Mouse (Mus musculus): ENCODE data around the gene D10Jhu81e. TPM values are rescaled to one million over a fixed set of nuclear protein-coding genes. Genes with fewer than 3 reads are reported as not detected.
"Not testable (repeated sequence)": the region's sequence is repeated elsewhere in the genome, so short reads cannot be mapped to it uniquely, and the experiment has no call there.

The D10Jhu81e gene
- polyA plus RNA-seq, 2 experiments = 11.7 to 39.1 TPM

- 69% methylated on average over 6 of the region's 6 CpGs for WGBS (ENCODE audit: insufficient replicate concordance)
- DNase-seq (ENCODE audit: low read depth in 3 of 3, low spot score in 3 of 3) (no peak), ATAC-seq (ENCODE audit: insufficient read depth) (no peak)
- Histone ChIP-seq H3K9me3 (ENCODE audit: control insufficient read depth, low read length) (no peaks in the 10 kb centered on the region), H3K4me3 (ENCODE audit: insufficient read depth in 1 of 2, low read depth in 2 of 2, low read length in 2 of 2) (no peak overlapping the region), H3K27ac (no peak overlapping the region), H3K27me3 (ENCODE audit: control insufficient read depth, insufficient read depth, low read length) (no peaks in the 10 kb centered on the region), H3K4me2 (ENCODE audit: low read depth) (no peak overlapping the region), H3K36me3 (replicated peaks; ENCODE audit: control insufficient read depth, insufficient read depth, low read depth) (peaks cover 85% of the 10 kb centered on the region), H3K4me1 (replicated peaks; ENCODE audit: control insufficient read depth in 2 of 2, insufficient read depth in 2 of 2, low read length in 1 of 2) (peaks cover 10 to 13% of the 10 kb centered on the region in 2 experiments), H3K9ac (replicated peaks) (no peak overlapping the region)
- TF ChIP-seq EP300 (IDR thresholded peaks at IDR 0.05; ENCODE audit: low read depth) (no peak), CTCF (IDR thresholded peaks at IDR 0.05; ENCODE audit: low read depth) (peak; percentile 76)
Observed at GRCm38 (mm10) chr10:78211311-78211710, 41.7 kb upstream of the D10Jhu81e start.

- no peaks in the 10 kb centered on the region for H3K27me3 ChIP-seq (ENCODE audit: control insufficient read depth, insufficient read depth, low read length)
- H3K4me2 ChIP-seq (ENCODE audit: low read depth) = no peak overlapping the region; the same call in 1 of the 2 replicates
Observed at GRCm38 (mm10) chr10:78201182-78201581, 31.6 kb upstream of the D10Jhu81e start.

GRCm38 (mm10) chr10:78192933-78193332 is 23.4 kb upstream of the D10Jhu81e start:
- H3K36me3 ChIP-seq (replicated peaks; ENCODE audit: control insufficient read depth, insufficient read depth, low read depth) = peaks cover 80% of the 10 kb centered on the region

More at GRCm38 (mm10) chr10:78201182-78201581, 31.6 kb upstream of the D10Jhu81e start:
- peaks cover 77% of the 10 kb centered on the region for H3K36me3 ChIP-seq (replicated peaks; ENCODE audit: control insufficient read depth, insufficient read depth, low read depth)
- H3K4me3 ChIP-seq (ENCODE audit: insufficient read depth in 1 of 2, low read depth in 2 of 2, low read length in 2 of 2) = no peak overlapping the region
- H3K4me1 ChIP-seq (replicated peaks; ENCODE audit: control insufficient read depth in 2 of 2, insufficient read depth in 2 of 2, low read length in 1 of 2) = peaks cover 5 to 7% of the 10 kb centered on the region in 2 experiments
- no peaks in the 10 kb centered on the region for H3K9me3 ChIP-seq (ENCODE audit: control insufficient read depth, low read length)
- DNase-seq (ENCODE audit: low read depth in 3 of 3, low spot score in 3 of 3) (peak in 1 of 3 experiments; percentile 24), ATAC-seq (ENCODE audit: insufficient read depth) (peak; percentile 67)
- WGBS (ENCODE audit: insufficient replicate concordance) = 42% methylated on average over 4 of the region's 4 CpGs
- H3K9ac ChIP-seq (replicated peaks) = no peak overlapping the region; the same call in 1 of the 2 replicates
- TF ChIP-seq EP300 (IDR thresholded peaks at IDR 0.05; ENCODE audit: low read depth) (no peak), CTCF (IDR thresholded peaks at IDR 0.05; ENCODE audit: low read depth) (no peak)
- peak overlapping the region; percentile 25; the same call in 1 of the 2 replicates for H3K27ac ChIP-seq

DNA sequence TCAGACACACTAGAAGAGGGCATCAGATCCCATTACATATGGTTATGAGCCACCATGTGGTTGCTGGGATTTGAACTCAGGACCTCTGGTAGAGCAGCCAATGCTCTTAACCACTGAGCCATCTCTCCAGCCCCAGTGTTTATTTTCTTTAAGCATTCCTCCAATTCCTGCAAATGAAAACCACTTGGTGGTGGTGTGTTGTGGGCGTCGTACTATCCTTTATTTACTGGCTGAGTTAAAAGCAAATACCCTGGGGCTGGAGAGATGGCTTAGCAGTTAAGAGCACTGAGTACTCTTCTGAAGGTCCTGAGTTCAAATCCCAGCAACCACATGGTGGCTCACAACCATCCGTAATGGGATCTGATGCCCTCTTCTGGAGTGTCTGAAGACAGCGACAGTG is 16.5 kb upstream of the D10Jhu81e start:
- not testable (repeated sequence) for H3K4me3 ChIP-seq (ENCODE audit: insufficient read depth in 1 of 2, low read depth in 2 of 2, low read length in 2 of 2); H3K27ac ChIP-seq; DNase-seq (ENCODE audit: low read depth in 3 of 3, low spot score in 3 of 3); H3K27me3 ChIP-seq (ENCODE audit: control insufficient read depth, insufficient read depth, low read length); ATAC-seq (ENCODE audit: insufficient read depth); H3K9me3 ChIP-seq (ENCODE audit: control insufficient read depth, low read length); H3K9ac ChIP-seq (replicated peaks)
- 82% methylated on average over 4 of the region's 4 CpGs for WGBS (ENCODE audit: insufficient replicate concordance)
- Histone ChIP-seq H3K4me1 (replicated peaks; ENCODE audit: control insufficient read depth in 2 of 2, insufficient read depth in 2 of 2, low read length in 1 of 2) (peaks cover 10 to 20% of the 10 kb centered on the region in 2 experiments), H3K4me2 (ENCODE audit: low read depth) (peak overlapping the region; percentile 90; the same call in 1 of the 2 replicates), H3K36me3 (replicated peaks; ENCODE audit: control insufficient read depth, insufficient read depth, low read depth) (peaks cover 45% of the 10 kb centered on the region)

More at GRCm38 (mm10) chr10:78192933-78193332, 23.4 kb upstream of the D10Jhu81e start:
- no peak overlapping the region for H3K9ac ChIP-seq (replicated peaks)
- no peak for TF ChIP-seq CTCF (IDR thresholded peaks at IDR 0.05; ENCODE audit: low read depth)
- no peak for TF ChIP-seq EP300 (IDR thresholded peaks at IDR 0.05; ENCODE audit: low read depth)
- H3K27me3 ChIP-seq (ENCODE audit: control insufficient read depth, insufficient read depth, low read length) = no peaks in the 10 kb centered on the region
- WGBS (ENCODE audit: insufficient replicate concordance) = 87% methylated on average over 5 of the region's 5 CpGs
- H3K4me1 ChIP-seq (replicated peaks; ENCODE audit: control insufficient read depth in 2 of 2, insufficient read depth in 2 of 2, low read length in 1 of 2) = no peaks in the 10 kb centered on the region
- H3K4me2 ChIP-seq (ENCODE audit: low read depth) = no peak overlapping the region
- no peak overlapping the region for H3K27ac ChIP-seq
- no peak for ATAC-seq (ENCODE audit: insufficient read depth)
- DNase-seq (ENCODE audit: low read depth in 3 of 3, low spot score in 3 of 3) = no peak
- H3K4me3 ChIP-seq (ENCODE audit: insufficient read depth in 1 of 2, low read depth in 2 of 2, low read length in 2 of 2) = no peak overlapping the region
- no peaks in the 10 kb centered on the region for H3K9me3 ChIP-seq (ENCODE audit: control insufficient read depth, low read length)

- H3K9ac ChIP-seq (replicated peaks) = peak overlapping the region; percentile 75
- H3K4me3 ChIP-seq (ENCODE audit: insufficient read depth in 1 of 2, low read depth in 2 of 2, low read length in 2 of 2) = peak overlapping the region; percentile 63 to 85
- no peak for TF ChIP-seq CTCF (IDR thresholded peaks at IDR 0.05; ENCODE audit: low read depth)
- no peak for TF ChIP-seq EP300 (IDR thresholded peaks at IDR 0.05; ENCODE audit: low read depth)
- no peaks in the 10 kb centered on the region for H3K9me3 ChIP-seq (ENCODE audit: control insufficient read depth, low read length)
- ATAC-seq (ENCODE audit: insufficient read depth) = peak; percentile 57
- H3K36me3 ChIP-seq (replicated peaks; ENCODE audit: control insufficient read depth, insufficient read depth, low read depth) = peaks cover 51% of the 10 kb centered on the region
- WGBS (ENCODE audit: insufficient replicate concordance) = 19% methylated on average over 9 of the region's 9 CpGs
- H3K27ac ChIP-seq = peak overlapping the region; percentile 85
- H3K4me1 ChIP-seq (replicated peaks; ENCODE audit: control insufficient read depth in 2 of 2, insufficient read depth in 2 of 2, low read length in 1 of 2) = peaks cover 10 to 20% of the 10 kb centered on the region in 2 experiments
- no peak for DNase-seq (ENCODE audit: low read depth in 3 of 3, low spot score in 3 of 3)
- peak overlapping the region; percentile 90 for H3K4me2 ChIP-seq (ENCODE audit: low read depth)
- no peaks in the 10 kb centered on the region for H3K27me3 ChIP-seq (ENCODE audit: control insufficient read depth, insufficient read depth, low read length)
Observed at GRCm38 (mm10) chr10:78185381-78185725, 15.8 kb upstream of the D10Jhu81e start.
